Mouse (Mus musculus): ENCODE measurements around the gene Tmod4.
A peak's percentile ranks its signal among the peaks of the same experiment; 100 is the strongest.
"Not testable (repeated sequence)": the region's sequence is repeated elsewhere in the genome, so short reads cannot be mapped to it uniquely, and the experiment has no call there.

Tmod4 gene

DNA sequence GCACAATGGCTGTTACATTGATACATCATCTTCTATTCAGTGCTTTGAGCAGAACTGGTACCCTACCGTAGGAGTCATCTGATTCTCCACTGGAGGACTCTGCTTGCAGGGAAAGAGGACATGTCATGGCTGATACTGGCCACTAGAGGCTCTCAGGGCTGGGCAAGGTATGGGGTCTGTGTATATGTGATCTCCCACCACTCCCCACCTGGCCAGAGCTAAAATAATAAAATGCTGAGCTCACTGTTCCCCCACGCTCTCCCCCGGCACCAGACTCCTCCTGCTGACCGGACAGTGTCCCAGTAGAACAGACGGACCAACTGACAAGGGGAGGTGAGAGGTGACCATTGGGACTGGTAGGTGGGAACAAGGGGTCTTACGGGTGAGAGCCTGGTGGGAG lies at the start of gene Tmod4:
Tmod4 (plus strand) TSS at position 231 of the 400 bp plus-strand sequence.
- no peak for DNase-seq (ENCODE audit: low spot score in 2 of 2)

GRCm38 (mm10) chr3:95088071-95088470 lies 36.2 kb upstream of the Tmod4 start:
- DNase-seq (ENCODE audit: low spot score in 2 of 2) = no peak

DNA sequence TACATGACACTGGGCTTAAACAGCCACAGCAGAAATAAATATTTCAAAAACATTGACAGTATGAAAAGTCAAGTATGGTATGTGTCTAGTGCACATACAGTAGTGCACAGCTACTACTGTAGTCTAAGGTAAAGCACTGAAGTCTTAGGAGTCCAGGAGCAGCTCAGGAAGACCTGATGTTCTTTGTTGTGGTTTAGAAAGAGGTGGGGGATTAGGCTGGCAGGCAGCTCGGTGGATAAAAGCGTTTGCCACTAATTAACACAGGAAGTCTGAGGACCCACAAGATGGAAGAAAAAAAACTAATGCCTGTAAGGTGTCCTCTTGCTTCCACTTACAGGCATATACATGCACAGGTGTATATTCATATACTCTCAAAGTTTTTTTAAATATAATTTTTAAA lies 23.4 kb upstream of the Tmod4 start:
- DNase-seq (ENCODE audit: low spot score in 2 of 2) = no peak

DNA sequence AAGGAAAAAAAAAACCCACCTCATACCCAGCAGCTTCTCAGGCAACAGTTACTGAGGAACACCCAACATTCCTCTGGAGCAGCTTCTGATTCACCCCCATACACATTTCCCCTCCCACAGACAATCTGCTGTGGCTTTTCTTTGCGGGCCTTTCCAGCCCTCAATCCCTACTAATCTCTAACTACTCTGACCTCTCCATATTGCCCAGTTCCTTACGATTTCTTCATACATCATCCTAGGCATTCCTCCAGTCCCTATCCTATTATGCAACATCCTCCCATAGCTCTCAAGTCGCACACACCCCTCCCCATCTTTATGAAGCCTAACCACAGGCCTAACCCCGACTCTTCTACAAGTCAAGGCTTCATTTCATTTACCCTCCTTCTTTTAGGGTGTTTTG lies 19.2 kb upstream of the Tmod4 start:
- no peak for DNase-seq (ENCODE audit: low spot score in 2 of 2)

- DNase-seq (ENCODE audit: low spot score in 2 of 2) = no peak
These were observed 18.5 kb upstream of the Tmod4 start for GRCm38 (mm10) chr3:95105586-95106337.

DNA sequence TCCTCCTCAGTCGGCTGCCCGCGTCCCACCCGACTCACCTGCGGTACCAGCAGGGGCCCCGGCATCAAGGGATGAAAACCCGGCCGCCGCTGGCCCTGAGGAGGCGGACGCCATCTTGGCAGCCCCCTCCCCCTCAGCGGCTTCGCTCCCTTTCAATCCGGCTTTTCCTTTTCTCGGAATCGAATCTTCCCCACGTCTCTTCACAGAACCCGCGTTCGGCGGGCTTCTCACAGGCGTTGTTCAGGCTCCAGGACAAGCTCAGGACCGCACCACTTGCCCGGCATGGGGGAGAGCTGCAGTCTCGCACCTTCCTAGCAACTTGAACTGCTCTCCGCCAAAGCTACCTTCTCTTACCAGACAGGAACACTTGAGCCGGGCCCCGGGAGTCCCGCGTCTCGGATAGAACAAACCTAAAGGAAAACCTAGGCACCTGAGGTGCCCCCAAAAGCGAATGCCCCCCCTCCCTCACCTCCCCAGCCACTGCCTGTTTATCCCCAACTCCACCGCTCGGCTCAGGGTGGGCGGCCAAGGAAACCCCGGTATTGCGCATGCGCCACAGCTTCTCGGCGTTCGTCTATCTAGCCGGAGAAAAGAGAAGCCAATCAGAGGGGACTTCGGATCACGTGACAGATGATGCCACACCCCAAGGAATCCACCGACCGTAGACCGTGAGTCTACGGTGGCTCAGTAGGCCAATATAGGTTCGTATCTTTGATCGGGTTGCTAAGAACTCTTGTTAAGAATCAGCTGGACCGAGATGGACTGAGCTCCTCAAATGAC lies 17.7 kb upstream of the Tmod4 start, which contains the start of gene Pip5k1a:
Pip5k1a (minus strand) TSS at position 593 of the 780 bp plus-strand sequence.
- peak; percentile 91 to 94 for DNase-seq (ENCODE audit: low spot score in 2 of 2)

GRCm38 (mm10) chr3:95107308-95107707 lies 17.0 kb upstream of the Tmod4 start:
- DNase-seq (ENCODE audit: low spot score in 2 of 2) = not testable (repeated sequence)

DNA sequence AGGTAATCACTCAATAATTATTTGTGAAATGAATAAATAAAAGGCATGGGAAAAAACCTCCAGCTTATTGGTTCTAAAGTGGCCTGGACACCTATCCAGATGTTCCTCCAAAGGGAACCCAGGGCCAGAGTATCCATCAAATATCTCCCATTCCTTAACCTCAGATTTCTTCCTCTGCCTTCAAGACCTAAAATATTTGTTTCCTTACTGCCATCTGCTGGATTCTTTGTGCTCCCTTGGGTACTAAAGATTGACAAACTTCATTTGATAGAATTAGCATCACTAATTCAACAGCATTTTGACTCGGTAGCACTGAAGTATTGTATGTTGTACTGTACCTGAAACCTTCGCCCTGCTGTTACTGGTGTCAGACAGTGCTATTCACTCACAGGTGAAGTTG lies 16.4 kb upstream of the Tmod4 start:
- no peak for DNase-seq (ENCODE audit: low spot score in 2 of 2)

DNA sequence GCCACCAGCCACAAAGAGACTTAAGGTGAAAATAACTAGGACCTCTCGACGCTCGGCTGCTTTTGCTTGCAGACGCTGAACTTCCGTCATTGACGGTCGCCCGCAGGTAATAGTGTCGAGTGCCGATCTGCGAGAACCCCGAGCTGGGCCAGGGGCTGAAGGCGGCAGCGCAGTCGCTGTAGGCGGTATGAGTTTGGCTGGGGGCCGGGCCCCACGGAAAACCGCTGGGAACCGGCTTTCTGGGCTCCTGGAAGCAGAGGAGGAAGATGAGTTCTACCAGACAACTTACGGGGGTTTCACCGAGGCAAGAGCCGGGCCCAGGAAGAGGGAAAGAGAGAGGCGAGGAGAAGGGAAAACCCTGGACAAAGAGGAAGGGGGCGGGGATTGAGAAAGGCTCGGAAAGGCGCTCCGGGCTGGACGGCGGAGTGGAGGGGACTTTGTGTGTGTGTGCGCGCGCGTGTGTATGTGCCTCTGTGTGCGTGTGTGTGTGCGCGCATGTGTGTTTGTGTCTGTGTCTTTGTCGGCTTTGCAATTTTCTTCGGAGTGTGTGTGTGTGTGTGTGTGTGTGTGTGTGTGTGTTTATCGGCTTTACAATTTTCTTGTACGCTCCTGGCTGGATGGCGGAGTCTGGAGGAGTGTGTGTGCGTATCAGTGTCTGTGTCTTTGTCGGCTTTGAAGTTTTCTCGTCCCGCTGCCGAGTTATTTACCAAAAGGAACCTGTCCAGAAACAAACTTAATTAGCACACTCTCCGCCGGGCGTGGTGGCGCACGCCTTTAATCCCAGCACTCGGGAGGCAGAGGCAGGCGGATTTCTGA lies 13.2 kb upstream of the Tmod4 start, which contains the start of gene Vps72:
Vps72 (plus strand) TSS at position 112 of the 816 bp plus-strand sequence.
- peak; percentile 72 to 82 for DNase-seq (ENCODE audit: low spot score in 2 of 2)

- no peak for DNase-seq (ENCODE audit: low spot score in 2 of 2)
These were observed 11.5 kb upstream of the Tmod4 start for GRCm38 (mm10) chr3:95112760-95113159.

DNA sequence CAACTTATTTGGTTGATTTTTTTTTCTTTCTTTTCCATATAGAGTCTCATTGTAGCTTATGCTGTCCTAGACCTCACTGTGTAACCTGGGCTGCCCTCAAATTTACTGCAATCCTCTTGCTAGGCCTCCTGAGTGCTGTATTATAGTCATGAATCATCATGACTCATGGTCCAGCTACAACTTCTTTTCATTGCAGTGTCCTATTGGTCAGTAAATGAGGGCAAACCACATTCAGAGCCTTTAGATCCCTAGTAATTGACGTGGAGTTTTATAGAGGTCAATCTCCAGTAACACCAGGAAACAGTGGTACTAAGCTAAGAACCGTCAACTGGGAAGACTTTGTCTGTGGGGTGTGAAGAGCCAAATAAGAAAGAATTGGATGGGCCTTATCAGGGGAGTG lies 6.5 kb upstream of the Tmod4 start:
- DNase-seq (ENCODE audit: low spot score in 2 of 2) = no peak

- no peak for DNase-seq (ENCODE audit: low spot score in 2 of 2)
These were observed 2.7 kb upstream of the Tmod4 start for GRCm38 (mm10) chr3:95121580-95121979.

GRCm38 (mm10) chr3:95124972-95125371 lies 696 bp downstream of the Tmod4 start:
- DNase-seq (ENCODE audit: low spot score in 2 of 2) = no peak

DNA sequence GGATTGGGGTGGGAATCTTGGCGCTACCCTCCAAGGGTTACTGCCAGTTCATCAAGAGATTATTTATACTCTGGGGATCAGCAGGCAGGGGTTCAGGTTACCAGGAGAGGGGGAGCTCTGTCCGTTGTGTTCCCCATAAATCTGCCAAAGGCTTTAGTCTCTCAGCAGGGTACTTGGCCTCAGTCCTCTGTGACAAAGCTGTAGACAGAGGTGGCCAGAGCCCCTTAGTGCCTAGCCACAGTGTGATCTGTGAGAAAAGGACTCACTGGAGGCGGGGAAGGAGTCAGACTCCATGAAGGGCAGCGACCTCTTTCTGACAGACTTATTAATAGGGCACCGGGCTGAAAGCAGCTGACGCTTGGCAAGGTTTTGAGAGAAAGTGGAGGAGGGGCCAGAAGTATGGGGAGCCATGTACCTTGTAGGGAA lies 5.0 kb downstream of the Tmod4 start:
- no peak for DNase-seq (ENCODE audit: low spot score in 2 of 2)

GRCm38 (mm10) chr3:95130081-95130480 lies 5.8 kb downstream of the Tmod4 start:
- no peak for DNase-seq (ENCODE audit: low spot score in 2 of 2)

DNA sequence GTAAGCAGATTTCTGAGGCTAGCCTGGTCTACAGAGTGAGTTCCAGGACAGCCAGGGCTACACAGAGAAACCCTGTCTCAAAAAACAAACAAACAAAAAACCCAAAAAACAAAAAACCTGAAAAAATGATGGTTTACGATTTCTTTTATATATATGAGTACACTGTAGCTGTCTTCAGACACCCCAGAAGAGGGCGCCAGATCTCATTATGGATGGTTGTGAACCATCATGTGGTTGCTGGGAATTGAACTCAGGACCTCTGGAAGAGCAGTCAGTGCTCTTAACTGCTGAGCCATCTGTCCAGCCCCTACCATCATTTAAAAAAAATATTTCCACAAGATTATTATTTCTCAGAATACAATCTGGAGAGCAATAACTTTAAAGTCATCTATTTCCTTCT lies 8.1 kb downstream of the Tmod4 start:
- not testable (repeated sequence) for DNase-seq (ENCODE audit: low spot score in 2 of 2)

DNA sequence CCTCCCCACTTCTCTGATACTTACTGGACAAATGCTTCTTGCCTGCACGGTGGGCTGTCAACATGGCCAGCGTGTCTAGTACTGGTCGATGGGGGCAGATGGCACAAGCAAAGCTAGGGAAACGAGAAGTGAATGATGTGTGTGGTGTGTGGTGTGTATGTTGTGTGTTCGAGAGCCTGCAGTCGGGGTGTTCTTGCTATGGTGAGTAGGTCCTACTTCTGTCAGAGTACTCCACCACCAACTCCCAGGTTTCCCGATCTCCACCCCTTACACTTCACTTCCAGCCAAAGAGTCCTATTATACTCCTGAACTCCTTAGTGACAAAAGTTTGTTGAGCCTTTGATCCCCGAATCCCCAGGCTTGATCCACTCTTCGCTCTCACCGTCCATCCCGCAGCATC lies 8.9 kb downstream of the Tmod4 start:
- DNase-seq (ENCODE audit: low spot score in 2 of 2) = no peak

- DNase-seq (ENCODE audit: low spot score in 2 of 2) = peak; percentile 73 to 83
These were observed 9.4 kb downstream of the Tmod4 start, which contains the start of the genes Scnm1 and Lysmd1 for GRCm38 (mm10) chr3:95133680-95134101. Gene Scnm1, minus strand, starts transcription at chr3:95134011. Gene Lysmd1, plus strand, starts transcription at chr3:95134088.

DNA sequence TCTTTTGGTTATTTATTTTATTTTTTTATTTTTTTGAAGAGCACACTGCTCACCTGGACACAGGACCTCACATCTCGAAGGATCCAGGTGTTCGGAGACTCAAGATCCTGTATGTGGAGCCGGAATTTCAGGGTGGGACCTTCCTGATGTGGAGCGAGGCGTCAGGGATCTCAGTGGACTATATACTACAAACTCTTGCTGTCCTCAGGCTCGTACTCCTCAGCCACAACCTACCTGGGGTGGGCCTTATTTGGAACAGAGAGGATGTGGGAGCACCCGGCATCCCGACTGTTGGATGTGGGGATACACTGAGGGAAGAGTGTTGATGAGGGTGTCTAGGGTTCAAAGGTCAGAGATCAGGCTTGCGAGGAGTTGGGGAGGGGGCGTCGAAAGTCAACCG lies 9.9 kb downstream of the Tmod4 start:
- DNase-seq (ENCODE audit: low spot score in 2 of 2) = not testable (repeated sequence)

DNA sequence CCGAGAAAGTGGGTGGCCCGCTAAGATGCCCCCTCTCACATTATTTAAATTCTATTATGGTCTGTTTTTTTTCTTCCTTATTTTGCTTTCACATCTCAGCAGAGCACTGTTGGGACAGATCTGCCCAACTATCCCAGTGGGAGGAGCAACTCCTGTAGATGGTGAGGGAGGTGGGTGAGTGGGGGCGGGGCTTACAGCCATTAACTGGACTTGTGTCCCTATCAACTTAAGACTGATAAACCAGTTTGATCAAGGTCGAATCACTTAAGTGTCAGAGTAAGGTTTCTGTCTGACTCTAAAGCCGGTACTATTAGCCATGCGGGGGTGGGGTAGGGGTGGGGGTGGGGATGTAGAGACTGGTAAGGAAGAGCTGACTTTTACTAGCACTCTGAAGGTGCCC lies 10.7 kb downstream of the Tmod4 start:
- peak; percentile 43 to 58 for DNase-seq (ENCODE audit: low spot score in 2 of 2)

DNA sequence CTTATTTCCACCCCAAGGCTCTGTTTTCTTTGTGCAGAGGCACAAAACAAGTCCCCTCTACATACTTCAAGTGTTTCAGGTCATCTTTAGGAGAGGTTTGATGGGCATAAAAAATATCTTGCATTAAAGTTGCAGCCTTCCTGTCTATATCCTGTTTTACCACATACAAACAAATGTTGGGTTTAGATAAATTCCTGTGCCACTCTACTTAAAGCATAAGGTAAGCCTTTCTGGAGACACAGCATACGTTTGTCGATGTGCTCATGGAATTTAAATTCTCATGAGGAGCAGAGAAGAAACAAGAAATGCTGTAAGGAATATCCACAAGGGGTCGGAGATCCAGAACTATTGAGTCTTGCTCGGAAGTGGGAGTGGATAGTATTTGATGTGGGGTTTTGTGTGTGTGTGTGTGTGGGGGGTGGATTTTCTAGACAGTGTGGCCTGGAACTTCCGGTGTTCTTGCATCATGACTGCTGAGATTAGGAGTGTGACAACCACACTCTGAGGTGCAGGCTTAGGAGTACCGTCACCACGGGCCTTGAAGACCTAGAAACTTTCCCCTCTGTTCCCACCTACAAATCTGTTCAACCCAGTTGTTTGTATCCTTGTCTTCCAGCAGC lies 11.3 kb downstream of the Tmod4 start:
- DNase-seq (ENCODE audit: low spot score in 2 of 2) = no peak
